8 mouse cellular contexts compared by ENCODE assay signal in the genomic region with DNA sequence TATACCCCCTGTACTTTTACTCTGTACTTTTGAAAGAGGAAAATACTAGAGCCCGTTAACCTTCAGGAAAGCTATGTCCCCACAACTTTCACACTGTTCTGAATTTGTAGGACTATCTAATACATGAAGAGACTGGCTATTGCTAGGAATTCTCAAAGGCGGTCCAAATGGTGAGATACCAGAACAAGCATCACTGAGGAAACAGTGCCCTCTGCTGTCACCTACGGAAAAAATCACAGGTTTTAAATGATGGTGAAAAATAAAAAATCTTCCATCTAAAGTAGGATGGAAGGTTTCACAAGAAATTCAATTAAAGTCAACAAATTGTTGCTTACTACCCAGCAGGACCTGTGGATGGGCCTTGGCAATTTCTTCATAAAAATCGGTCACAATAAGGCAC.
DNase-seq lines count a peak whose midpoint lies in the region; ATAC-seq lines count a peak whose summit lies in the region.

No protein-coding gene starts in this region.

- no peak for ATAC-seq in erythroblast, adult 5-6 weeks (replicated peaks; ENCODE audit: low FRiP score, poor library complexity, severe bottlenecking)

- DNase-seq in heart, postnatal 4 days: peak; percentile 38
- no peak for DNase-seq in heart, adult 9 months (ENCODE audit: low spot score in 2 of 2)
- peak; percentile 50 for DNase-seq in testis, postnatal 10 days (ENCODE audit: low spot score)
- no peak for DNase-seq in testis, postnatal 14 days (ENCODE audit: low spot score)
- DNase-seq in embryo, embryonic 11.5 days (ENCODE audit: low read depth, low spot score): peak; percentile 31
- DNase-seq in gastrocnemius, postnatal 4 days (ENCODE audit: low spot score in 2 of 2): no peak
- DNase-seq in urinary bladder, postnatal 25 days (ENCODE audit: low spot score): no peak

Comparison
In these comparisons a context has a peak if more than half of its experiments do, and no peak if none do; other contexts are left out.
1. DNase-seq: peak in heart, postnatal 4 days (single experiment), testis, postnatal 10 days (single experiment) and embryo, embryonic 11.5 days (single experiment); none in heart, adult 9 months (0 of 2), testis, postnatal 14 days (single experiment), gastrocnemius, postnatal 4 days (0 of 2) and urinary bladder, postnatal 25 days (single experiment).